Mouse (Mus musculus): ENCODE data around the gene Dolpp1.
"Not testable (repeated sequence)": the region's sequence is repeated elsewhere in the genome, so short reads cannot be mapped to it uniquely, and the experiment has no call there.

Dolpp1 gene

DNA sequence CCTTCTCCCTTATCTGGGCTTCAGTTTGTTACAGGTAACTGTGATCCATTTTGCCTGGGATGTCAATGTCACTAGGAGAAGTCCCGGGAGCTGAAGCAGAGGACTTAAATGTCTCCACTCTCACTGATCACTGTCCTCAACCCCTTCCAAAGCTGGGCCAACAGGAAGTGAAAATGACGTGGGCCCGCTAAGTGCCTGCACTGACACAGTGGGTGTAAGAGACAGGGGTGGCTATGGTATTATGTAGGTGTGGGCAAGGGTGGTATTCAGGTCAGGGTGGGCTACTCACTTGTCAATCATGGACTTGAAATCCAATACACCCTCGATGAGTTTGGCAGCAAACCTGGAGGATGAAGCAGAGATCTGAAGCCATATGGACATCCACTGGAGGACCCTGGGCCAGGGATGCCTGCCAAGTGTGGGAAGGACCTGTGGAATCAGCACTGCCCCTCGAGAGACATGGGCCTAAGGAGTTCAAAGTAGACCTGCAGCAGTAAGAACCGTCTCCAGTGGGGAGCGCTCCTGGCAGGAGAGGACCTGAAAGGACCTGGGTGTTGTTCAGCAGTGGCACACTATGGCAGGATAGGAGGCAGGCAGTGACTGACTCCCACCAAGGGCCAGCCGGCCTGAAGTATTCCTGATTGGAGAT lies 16.5 kb downstream of the Dolpp1 start:
- no peak for DNase-seq (ENCODE audit: extremely low spot score, low read depth, low spot score)

DNA sequence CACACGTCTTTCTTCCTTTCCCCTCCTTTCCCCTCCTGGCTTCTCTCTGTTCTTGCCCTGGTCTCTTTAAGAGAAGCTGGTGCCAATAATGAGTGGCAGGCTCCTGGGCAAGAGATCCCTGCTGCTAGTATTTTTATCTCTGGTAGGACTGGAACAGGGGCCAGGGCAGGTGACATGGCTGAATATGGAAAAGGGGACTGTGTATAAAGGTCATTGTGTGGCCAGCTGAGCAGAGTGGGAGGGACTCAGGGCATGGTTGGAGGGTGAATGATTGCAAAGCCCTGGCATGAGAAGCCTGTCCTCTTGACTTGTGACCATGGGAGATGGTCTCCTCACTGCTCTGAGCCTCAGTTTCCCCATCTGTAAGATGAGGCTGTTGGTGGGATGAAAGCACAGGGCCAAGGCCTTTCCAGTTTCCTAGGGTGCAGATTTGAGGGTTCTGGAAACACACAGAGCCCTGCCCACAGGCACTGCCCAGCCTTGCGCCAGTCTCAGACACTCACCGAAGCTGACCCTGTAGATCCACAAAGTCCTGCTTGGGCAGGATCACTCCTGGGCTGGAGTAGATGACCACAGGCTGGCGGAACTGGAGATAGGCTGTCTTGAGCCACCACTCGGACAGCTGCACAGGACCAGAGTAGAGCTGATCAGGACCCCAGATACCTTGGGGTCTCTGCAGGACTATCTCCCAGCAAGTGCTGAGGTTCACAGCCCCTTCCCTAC lies 17.6 kb downstream of the Dolpp1 start:
- no peak for DNase-seq (ENCODE audit: extremely low spot score, low read depth, low spot score)

GRCm38 (mm10) chr2:30413038-30413973 lies 21.3 kb downstream of the Dolpp1 start:
- DNase-seq (ENCODE audit: extremely low spot score, low read depth, low spot score): no peak

- no peak for DNase-seq (ENCODE audit: extremely low spot score, low read depth, low spot score)
Observed at GRCm38 (mm10) chr2:30414101-30414500, 22.0 kb downstream of the Dolpp1 start.

- no peak for DNase-seq (ENCODE audit: extremely low spot score, low read depth, low spot score)
Observed at GRCm38 (mm10) chr2:30414681-30415080, 22.6 kb downstream of the Dolpp1 start.

DNA sequence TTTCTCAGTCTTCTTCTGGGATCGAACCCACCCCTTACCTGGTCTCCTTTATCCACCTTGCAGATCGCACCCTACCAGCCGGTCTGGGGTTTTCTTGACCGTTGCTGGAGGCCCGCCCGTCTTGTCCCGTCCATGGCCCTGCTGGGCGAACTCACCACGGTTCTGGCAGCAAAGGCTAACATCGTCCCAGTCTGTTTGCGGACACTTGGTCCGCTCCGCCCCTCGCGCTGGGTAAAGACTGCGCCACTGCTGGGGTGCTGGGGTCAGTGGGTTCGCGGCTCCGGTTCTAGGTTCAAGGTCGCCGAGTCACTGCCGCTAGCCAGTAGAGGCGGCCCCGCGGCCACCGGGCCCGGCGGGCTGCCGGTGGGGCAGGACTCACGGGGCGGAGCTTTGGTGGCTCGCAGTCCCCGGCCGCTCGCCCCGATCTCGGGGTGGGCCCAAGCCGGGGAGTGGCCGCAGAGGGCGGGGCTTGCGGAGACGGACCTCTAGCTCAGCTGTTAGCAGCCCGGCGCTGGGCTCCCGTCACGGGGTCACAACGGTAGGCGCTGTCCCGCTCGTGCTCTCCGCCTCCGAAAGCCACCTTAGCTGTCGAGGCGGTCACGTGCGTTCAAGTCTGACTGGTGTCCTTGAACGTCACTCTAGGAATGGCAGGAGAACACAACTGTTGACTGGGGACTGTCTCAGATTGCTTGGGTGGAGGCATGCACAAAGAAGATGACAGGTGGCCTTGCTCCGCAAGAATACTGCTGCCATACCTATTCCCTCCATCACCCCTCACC lies 23.3 kb downstream of the Dolpp1 start, which contains the start of gene Crat:
Crat (minus strand) TSS at position 657 of the 779 bp plus-strand sequence.
- DNase-seq (ENCODE audit: extremely low spot score, low read depth, low spot score): no peak

DNA sequence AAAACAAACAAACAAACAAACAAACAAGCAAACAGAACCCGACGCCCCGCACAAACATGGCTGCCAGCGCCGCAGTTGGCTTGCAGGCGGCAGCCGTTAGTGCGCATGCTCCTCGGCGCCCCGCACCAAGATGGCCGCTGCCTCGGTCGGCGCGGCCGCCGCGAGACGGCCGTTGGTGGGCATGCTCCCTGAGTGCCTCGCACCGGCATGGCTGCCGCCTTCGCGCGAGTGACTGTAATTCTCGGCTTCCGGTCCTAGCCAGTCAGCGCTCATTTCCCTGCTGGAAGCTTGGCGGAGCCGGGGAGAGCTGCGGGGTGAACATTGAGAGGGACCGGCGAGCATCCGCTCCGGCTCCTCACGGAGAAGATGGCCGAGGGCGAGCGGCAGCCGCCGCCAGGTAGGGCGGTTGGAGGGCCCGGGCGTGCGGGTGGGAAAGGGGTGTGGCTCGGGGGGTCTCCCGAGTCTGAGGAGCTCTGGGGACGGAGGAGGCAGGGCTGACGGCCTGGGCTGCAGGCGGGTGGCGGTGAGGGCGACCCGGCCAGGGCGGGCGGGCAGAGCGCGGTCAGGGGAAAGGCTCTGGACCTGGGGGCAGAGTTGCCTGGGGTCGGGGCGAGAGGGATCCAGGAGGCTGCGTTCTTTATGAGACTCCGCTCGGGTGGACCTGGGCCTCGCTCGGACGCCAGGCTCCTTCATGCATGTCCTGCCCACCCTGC lies 24.0 kb downstream of the Dolpp1 start, which contains the start of gene Ptpa:
Ptpa (plus strand) TSS at position 104 of the 713 bp plus-strand sequence.
- DNase-seq (ENCODE audit: extremely low spot score, low read depth, low spot score): peak; percentile 76

- no peak for DNase-seq (ENCODE audit: extremely low spot score, low read depth, low spot score)
Observed at GRCm38 (mm10) chr2:30416649-30416965, 24.6 kb downstream of the Dolpp1 start.

GRCm38 (mm10) chr2:30417154-30417553 lies 25.1 kb downstream of the Dolpp1 start:
- DNase-seq (ENCODE audit: extremely low spot score, low read depth, low spot score): not testable (repeated sequence)

DNA sequence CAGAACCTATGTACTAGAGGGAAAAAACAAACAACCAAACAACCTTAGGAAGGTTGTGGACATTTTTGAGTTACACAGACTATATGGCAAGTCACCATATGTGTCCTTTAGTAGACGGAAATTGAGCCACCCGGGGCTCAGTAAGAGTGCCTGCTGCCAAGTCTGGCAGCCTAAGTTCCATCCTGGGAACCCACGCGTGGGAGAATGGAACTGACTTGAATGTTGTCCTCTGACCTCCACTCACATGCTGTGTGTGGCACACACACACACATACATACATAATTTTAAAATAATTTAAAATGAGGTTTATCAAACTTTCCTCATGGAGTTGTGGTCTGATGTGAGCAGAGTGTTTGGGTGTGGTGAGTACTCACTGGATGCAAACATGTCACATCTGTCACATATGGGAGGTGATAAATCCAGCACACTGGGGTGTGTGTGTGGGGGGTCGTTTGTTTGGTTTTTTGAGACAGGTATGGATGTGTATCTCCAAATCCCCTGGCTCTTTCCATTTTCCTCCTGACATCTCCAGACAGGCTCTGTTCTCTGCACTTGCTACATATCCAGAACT lies 25.6 kb downstream of the Dolpp1 start:
- no peak for DNase-seq (ENCODE audit: extremely low spot score, low read depth, low spot score)

- DNase-seq (ENCODE audit: extremely low spot score, low read depth, low spot score): no peak
Observed at GRCm38 (mm10) chr2:30418259-30418658, 26.2 kb downstream of the Dolpp1 start.

GRCm38 (mm10) chr2:30419112-30419511 lies 27.1 kb downstream of the Dolpp1 start:
- DNase-seq (ENCODE audit: extremely low spot score, low read depth, low spot score): no peak

GRCm38 (mm10) chr2:30421432-30421831 lies 29.4 kb downstream of the Dolpp1 start:
- DNase-seq (ENCODE audit: extremely low spot score, low read depth, low spot score): no peak

DNA sequence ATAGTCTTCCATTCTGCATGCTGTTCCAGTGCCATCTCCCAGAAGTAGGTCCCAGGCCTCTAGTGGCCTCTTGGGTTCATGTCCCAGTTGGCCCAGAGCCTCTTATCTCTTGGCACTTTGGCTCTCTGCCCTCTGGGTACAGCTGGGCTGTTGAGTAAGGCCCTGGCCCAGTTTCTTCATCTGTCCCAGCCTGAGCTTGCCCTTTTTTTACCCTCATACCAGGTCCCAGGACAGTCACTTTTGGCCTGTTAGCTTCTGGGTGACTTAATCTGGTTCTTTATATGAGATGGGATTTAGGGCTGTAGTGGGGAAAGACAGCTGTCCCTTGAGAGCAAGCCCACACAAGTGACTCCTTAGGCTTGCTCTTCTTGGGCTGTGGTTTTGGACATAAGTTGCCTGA lies 37.1 kb downstream of the Dolpp1 start:
- DNase-seq (ENCODE audit: extremely low spot score, low read depth, low spot score): no peak

- no peak for DNase-seq (ENCODE audit: extremely low spot score, low read depth, low spot score)
Observed at GRCm38 (mm10) chr2:30435326-30436155, 43.5 kb downstream of the Dolpp1 start.

DNA sequence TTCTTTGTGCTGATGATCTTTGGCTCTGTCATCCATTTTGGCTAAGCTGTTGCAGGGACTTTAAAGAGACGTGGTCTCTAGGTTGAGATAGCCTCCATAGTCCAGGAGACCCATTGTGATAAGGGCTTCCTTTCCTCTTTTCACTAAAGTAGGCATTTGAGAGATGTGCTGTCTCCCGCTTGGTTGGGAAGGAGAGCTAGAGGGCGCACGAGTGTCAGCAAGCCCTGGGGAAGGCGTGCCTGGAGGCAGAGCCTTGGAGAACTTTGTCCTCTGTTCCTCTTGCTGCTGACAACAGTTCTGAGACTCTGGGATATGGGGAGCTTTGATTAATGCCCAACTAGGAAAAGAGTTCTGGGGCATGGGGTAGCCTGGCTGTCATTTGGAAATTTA lies 44.1 kb downstream of the Dolpp1 start:
- DNase-seq (ENCODE audit: extremely low spot score, low read depth, low spot score): no peak

DNA sequence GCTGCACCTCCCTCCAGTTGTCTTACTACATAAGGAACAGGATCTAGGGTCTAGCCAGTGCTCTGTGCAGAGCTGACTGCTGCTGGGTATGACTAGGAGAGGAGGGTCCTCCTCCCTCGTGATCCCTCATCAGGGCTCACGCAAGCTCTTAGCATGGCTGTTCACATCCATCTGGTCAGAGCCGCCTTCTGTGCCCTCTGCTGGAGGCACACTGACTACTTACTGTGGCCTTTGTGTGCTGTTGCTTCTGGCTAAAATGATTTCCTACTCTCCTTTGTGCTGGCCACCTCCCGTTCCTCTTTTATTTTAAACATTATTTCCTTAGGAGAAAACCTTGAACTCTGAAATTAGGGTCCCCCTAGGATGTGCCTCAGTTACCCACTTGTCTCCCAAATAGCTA lies 44.8 kb downstream of the Dolpp1 start:
- no peak for DNase-seq (ENCODE audit: extremely low spot score, low read depth, low spot score)

DNA sequence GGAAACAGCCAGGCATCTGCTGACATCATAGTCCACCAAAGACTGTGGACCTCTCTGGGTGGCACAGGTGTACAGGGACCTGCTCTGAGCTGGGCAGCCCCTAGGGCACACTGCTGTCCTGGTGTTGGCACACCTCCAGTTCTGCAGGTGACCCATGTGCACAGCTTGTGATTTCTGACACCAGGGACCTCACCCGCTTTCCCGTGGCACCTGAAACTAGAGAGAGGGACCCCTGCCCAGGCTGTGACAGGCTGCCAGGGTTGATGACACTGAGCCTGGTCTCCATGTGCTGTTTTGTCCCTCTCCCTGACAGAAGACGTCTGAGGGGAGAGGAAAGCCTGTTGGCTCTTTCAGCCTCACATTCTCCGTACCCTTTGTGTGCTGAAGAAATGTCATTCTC lies 45.7 kb downstream of the Dolpp1 start:
- no peak for DNase-seq (ENCODE audit: extremely low spot score, low read depth, low spot score)

- no peak for DNase-seq (ENCODE audit: extremely low spot score, low read depth, low spot score)
Observed at GRCm38 (mm10) chr2:30439631-30440030, 47.6 kb downstream of the Dolpp1 start.
